Mouse (Mus musculus): ENCODE data around the gene Rnf26.

DNA sequence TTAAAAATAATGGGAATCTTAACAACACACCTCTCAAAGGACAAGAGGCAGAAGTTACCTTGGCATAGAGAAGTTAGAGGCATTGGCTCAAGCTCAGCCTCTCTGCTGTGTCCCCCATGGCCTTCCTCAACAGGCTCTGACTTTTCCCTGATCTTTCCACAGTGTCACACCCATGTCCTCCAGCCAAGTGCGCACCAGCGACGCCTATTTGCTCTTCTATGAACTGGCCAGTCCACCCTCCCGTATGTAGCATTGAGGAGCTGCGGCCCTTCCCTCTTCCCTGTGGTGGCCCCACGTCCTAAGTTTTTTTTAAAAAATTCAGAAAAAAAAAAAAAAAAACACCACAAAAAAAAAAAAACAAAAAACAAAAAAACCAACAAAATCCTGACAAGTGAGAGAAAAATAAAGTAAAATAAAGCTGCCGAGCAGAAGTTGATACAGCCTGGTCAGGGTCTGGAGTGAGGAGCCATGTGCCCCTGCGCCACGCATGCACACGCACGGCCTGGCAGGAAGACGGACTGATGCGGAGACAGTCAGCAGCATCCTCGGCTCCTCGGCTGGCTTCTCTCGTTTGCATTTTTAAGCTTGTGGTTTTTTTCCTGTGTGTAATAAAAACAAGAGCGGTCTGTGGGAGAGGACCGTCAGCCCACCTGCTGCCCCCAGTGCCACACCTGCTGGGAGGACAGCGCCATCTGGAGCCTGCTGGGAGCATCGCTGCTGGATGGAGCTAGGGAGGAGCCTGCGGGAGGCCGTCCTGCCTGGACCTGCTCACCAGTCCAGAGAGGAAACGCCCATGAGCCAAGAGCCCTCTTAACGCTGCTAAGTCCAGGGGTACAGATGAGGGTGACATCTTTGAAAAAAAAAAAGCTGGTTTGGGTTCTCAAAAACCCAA, 19.5 kb downstream of the Rnf26 start:
- TF ChIP-seq POLR2A (IDR thresholded peaks at IDR 0.05; ENCODE audit: low read depth, low read length) (no peak), CTCF (IDR thresholded peaks at IDR 0.05; ENCODE audit: borderline replicate concordance, insufficient read depth, low read length) (peak; percentile 84)

All from embryonic fibroblast, embryonic 13.5 days (primary cell).